Mouse (Mus musculus) bone marrow, adult 2 months (tissue): ENCODE results near the gene Adgrv1.

Source experiments
- CTCF ChIP-seq: fragments of 200-500 bp; IDR thresholded peaks from 2 replicates; pipeline ENCODE4 v1.5.1; 2011; ENCODE audit warnings: low read length, control low read depth; ENCODE audit not compliant: control insufficient read depth, insufficient read depth
- POLR2A ChIP-seq: fragments of 200-500 bp; IDR thresholded peaks from 2 replicates; pipeline ENCODE4 v1.6.1; 2011; ENCODE audit warnings: low read depth, mild to moderate bottlenecking, control low read depth, low read length, borderline replicate concordance; ENCODE audit not compliant: control insufficient read depth

- TF ChIP-seq CTCF (no peak), POLR2A (no peak)
Measured at GRCm38 (mm10) chr13:81367681-81368376, 265.1 kb downstream of the Adgrv1 start.
